Mouse (Mus musculus) T-helper 17 cell (primary cell): ENCODE measurements around the gene Slc44a1.

ENCODE experiments used
- in situ Hi-C, 2 experiments: fragments of 300-600 bp; cut with MboI, MseI; formaldehyde crosslinking; loops; 1 replicate in 1 of 2; 2 replicates in 1 of 2; pipeline ENCODE4 v1.15.1; 2025; ENCODE audit warnings: high pct_unique_total_duplicates in 2 of 2

Slc44a1 gene

GRCm38 (mm10) chr4:53462069-53462468 is 21.9 kb downstream of the Slc44a1 start:
- in situ Hi-C loops: no loop called here

- in situ Hi-C loops: no loop called here
Observed at GRCm38 (mm10) chr4:53462505-53463251, 22.5 kb downstream of the Slc44a1 start.

GRCm38 (mm10) chr4:53465887-53466286 is 25.7 kb downstream of the Slc44a1 start:
- in situ Hi-C loops: no loop called here

- in situ Hi-C loops: no loop called here
Observed at GRCm38 (mm10) chr4:53469007-53469406, 28.8 kb downstream of the Slc44a1 start.

- in situ Hi-C loops: no loop called here
Observed at GRCm38 (mm10) chr4:53474109-53474508, 33.9 kb downstream of the Slc44a1 start.

GRCm38 (mm10) chr4:53475230-53475952 is 35.2 kb downstream of the Slc44a1 start:
- in situ Hi-C loops: no loop called here

- in situ Hi-C loops: no loop called here
Observed at GRCm38 (mm10) chr4:53478644-53479043, 38.4 kb downstream of the Slc44a1 start.

- in situ Hi-C loops: no loop called here
Observed at GRCm38 (mm10) chr4:53487216-53488188, 47.3 kb downstream of the Slc44a1 start.

GRCm38 (mm10) chr4:53488803-53489202 is 48.6 kb downstream of the Slc44a1 start:
- in situ Hi-C loops: no loop called here

- in situ Hi-C loops: no loop called here
Observed at GRCm38 (mm10) chr4:53490371-53490770, 50.2 kb downstream of the Slc44a1 start.

- in situ Hi-C loops: no loop called here
Observed at GRCm38 (mm10) chr4:53491269-53491668, 51.1 kb downstream of the Slc44a1 start.

GRCm38 (mm10) chr4:53495646-53496045 is 55.4 kb downstream of the Slc44a1 start:
- in situ Hi-C loops: loop anchor here in 1 of 2 experiments (5.0 kb wide), 1 partner anchor 97 kb away; no protein-coding TSS in a partner anchor

GRCm38 (mm10) chr4:53502764-53503163 is 62.6 kb downstream of the Slc44a1 start:
- in situ Hi-C loops: no loop called here

GRCm38 (mm10) chr4:53512131-53512916 is 72.1 kb downstream of the Slc44a1 start:
- in situ Hi-C loops: no loop called here

- in situ Hi-C loops: no loop called here
Observed at GRCm38 (mm10) chr4:53513276-53514081, 73.3 kb downstream of the Slc44a1 start.

- in situ Hi-C loops: no loop called here
Observed at GRCm38 (mm10) chr4:53516011-53516532, 75.9 kb downstream of the Slc44a1 start.

GRCm38 (mm10) chr4:53519429-53519828 is 79.2 kb downstream of the Slc44a1 start:
- in situ Hi-C loops: no loop called here

- in situ Hi-C loops: no loop called here
Observed at GRCm38 (mm10) chr4:53521028-53521427, 80.8 kb downstream of the Slc44a1 start.

GRCm38 (mm10) chr4:53522655-53523054 is 82.4 kb downstream of the Slc44a1 start:
- in situ Hi-C loops: no loop called here

GRCm38 (mm10) chr4:53525503-53525902 is 85.3 kb downstream of the Slc44a1 start:
- in situ Hi-C loops: no loop called here
